ENCODE assay signal across 9 mouse cellular contexts in the genomic region with DNA sequence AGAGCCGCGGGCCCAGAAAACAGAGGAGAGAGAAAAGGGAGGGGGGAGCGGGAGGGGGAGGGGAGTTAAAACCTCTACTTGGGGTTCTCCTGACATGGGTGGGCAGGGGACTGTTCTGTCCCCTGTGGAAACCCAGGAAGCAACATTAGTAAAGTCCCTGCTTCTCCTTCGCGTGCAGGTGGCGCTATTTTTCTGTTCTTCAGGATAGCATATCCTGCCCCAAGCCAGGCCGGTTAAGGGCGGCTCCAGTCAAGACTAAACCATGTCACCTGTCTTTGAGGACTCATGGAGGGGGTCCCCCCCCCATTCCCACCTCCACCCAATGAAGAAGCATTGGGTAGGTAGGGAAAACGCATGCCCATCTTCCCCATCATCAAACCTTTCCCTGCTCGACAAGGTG.
DNase-seq lines count a peak whose midpoint lies in the region; ATAC-seq and TF ChIP-seq lines count a peak whose summit lies in the region.
"Had no signal": no experiment of that assay in that cellular context is flagged by ENCODE, and none has a peak within 500 bp of the region (broad histone marks: within the 10 kb centered on the region; RNA-seq: fewer than 3 reads in every experiment).

No protein-coding gene starts in this region.

- no peaks in the 10 kb centered on the region for H3K79me2 ChIP-seq in liver, adult 2 months (ENCODE audit: control insufficient read depth, insufficient read depth, low read length)

- H3K4me3 ChIP-seq in heart, embryonic 10.5 days = peak overlapping the region; percentile 43
- no peak overlapping the region for H3K4me3 ChIP-seq in liver, adult 2 months (ENCODE audit: insufficient read depth, low read depth, low read length)
- no peak overlapping the region for H3K4me3 ChIP-seq in heart, postnatal 0 days (ENCODE audit: low read depth, low read length)

- H3K4me2 ChIP-seq in heart, postnatal 0 days (ENCODE audit: low read depth, low read length) = peak overlapping the region; percentile 11; the same call in 1 of the 2 replicates

- H3K27ac ChIP-seq in heart, embryonic 10.5 days = no peak overlapping the region; the same call in 1 of the 2 replicates
- H3K27ac ChIP-seq in liver, adult 2 months (replicated peaks; ENCODE audit: insufficient read depth, low read depth, low read length) = no peak overlapping the region
- H3K27ac ChIP-seq in heart, postnatal 0 days (ENCODE audit: low read depth) = no peak overlapping the region

- ATAC-seq in heart, postnatal 0 days (ENCODE audit: insufficient read depth, low read depth) = no peak
- no peak for ATAC-seq in cerebellum, adult (ENCODE audit: insufficient number of reproducible peaks, low FRiP score, low TSS enrichment)

- peak; percentile 30; the same call in 1 of the 2 replicates for TF ChIP-seq CTCF in liver, adult 2 months (IDR thresholded peaks at IDR 0.05; ENCODE audit: low read depth, low read length)
- peak; percentile 40 for TF ChIP-seq CTCF in heart, postnatal 0 days (IDR thresholded peaks at IDR 0.05; ENCODE audit: low read depth)

- WGBS in heart, embryonic 10.5 days = 31% methylated on average over 10 of the region's 10 CpGs
- 44% methylated on average over 10 of the region's 10 CpGs for WGBS in liver, adult 2 months
- 33% methylated on average over 10 of the region's 10 CpGs for WGBS in heart, postnatal 0 days

- H3K36me3 ChIP-seq in heart, embryonic 10.5 days = no peaks in the 10 kb centered on the region
- H3K36me3 ChIP-seq in liver, adult 2 months (ENCODE audit: control insufficient read depth, insufficient read depth, low read length) = no peaks in the 10 kb centered on the region
- no peaks in the 10 kb centered on the region for H3K36me3 ChIP-seq in heart, postnatal 0 days (replicated peaks; ENCODE audit: control insufficient read depth, insufficient read depth, low read length)

- peaks cover 14% of the 10 kb centered on the region for H3K27me3 ChIP-seq in heart, embryonic 10.5 days (ENCODE audit: insufficient read depth, poor library complexity, severe bottlenecking)
- H3K27me3 ChIP-seq in liver, adult 2 months (ENCODE audit: control insufficient read depth, insufficient read depth, low read length) = no peaks in the 10 kb centered on the region
- no peaks in the 10 kb centered on the region for H3K27me3 ChIP-seq in heart, postnatal 0 days (ENCODE audit: control insufficient read depth, insufficient read depth, low read length)

- no peaks in the 10 kb centered on the region for H3K9me3 ChIP-seq in heart, embryonic 10.5 days
- H3K9me3 ChIP-seq in heart, postnatal 0 days (replicated peaks; ENCODE audit: control insufficient read depth, low read length) = no peaks in the 10 kb centered on the region

- H3K9ac ChIP-seq in liver, adult 2 months (ENCODE audit: low read depth, low read length) = no peak overlapping the region
- H3K9ac ChIP-seq in heart, postnatal 0 days (replicated peaks; ENCODE audit: low read depth, low read length) = no peak overlapping the region

- no peak for TF ChIP-seq EP300 in heart, postnatal 0 days (IDR thresholded peaks at IDR 0.05; ENCODE audit: low read depth)

- no peak for DNase-seq in heart, embryonic 10.5 days (ENCODE audit: low spot score)
- DNase-seq in heart, postnatal 36 days = no peak
- DNase-seq in liver, adult 2 months (ENCODE audit: extremely low read depth, low read depth, low spot score) = no peak
- no peak for DNase-seq in liver
- peak; percentile 17 for DNase-seq in ES-CJ7 (ENCODE audit: low read depth, low spot score)
- peak; percentile 21 for DNase-seq in heart, postnatal 0 days (ENCODE audit: low spot score)
- no peak for DNase-seq in ovary, postnatal 10 days (ENCODE audit: low spot score)
- DNase-seq: right cerebral cortex, postnatal 4 days had no signal

- no peak for TF ChIP-seq POLR2A in liver, adult 2 months (IDR thresholded peaks at IDR 0.05; ENCODE audit: extremely low read depth, insufficient read depth, low read length)

- peaks cover 17% of the 10 kb centered on the region for H3K4me1 ChIP-seq in heart, embryonic 10.5 days
- H3K4me1 ChIP-seq in liver, adult 2 months (ENCODE audit: control insufficient read depth, insufficient read depth, low read length) = no peaks in the 10 kb centered on the region
- H3K4me1 ChIP-seq in heart, postnatal 0 days (ENCODE audit: control insufficient read depth, insufficient read depth) = peaks cover 3% of the 10 kb centered on the region; the same call in 1 of the 2 replicates

- intact Hi-C loops in heart, postnatal 36 days (cut with DNase I) = no loop called here

Comparison
In these comparisons a context has a peak if more than half of its experiments do, and no peak if none do; other contexts are left out.
1. DNase-seq: peak in ES-CJ7 (single experiment) and heart, postnatal 0 days (single experiment); none in heart, embryonic 10.5 days (single experiment), heart, postnatal 36 days (0 of 2), liver, adult 2 months (single experiment), liver (single experiment) and ovary, postnatal 10 days (single experiment).